Mouse (Mus musculus) MEL-GATA-1-ER (cell line): ENCODE data around the gene Cbfa2t3.
A peak's percentile ranks its signal among the peaks of the same experiment; 100 is the strongest.

Experiments
- DNase-seq: peaks from one replicate; pipeline ENCODE4 v3.0.0-alpha.2; 2012; ENCODE audit warnings: low read depth; ENCODE audit errors: extremely low read depth

Cbfa2t3 gene

DNA sequence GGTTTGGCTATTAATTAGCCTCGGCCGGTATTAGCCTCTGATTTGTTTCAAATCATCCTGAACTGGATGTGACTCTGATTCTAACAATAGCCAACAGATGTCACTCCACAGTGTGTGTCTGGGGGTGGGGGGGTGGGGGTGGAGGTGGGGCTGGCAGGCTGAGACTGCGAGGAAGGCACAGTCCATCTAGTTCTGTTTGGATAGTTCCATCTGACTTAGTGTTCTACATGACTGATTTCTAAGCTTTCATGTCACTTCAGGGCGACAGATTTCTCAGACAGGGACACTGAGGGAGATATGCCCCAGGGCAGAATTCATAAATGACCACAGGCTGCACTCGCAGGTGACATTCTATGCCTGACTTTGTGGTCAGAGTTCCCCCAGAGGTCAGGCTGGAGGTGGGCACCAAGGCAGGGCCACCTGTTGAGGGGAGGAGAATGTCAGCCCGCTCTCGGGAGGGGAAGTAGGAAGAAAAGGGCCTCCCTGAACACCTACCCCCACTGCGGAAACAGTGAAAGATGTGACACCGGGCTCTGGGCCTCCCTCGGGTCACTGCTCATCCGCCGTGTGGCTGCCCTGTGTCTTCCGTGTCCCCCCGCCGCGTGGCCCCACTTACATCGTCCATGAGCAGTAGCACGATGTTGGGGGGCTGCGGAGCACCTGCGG, 88.2 kb downstream of the Cbfa2t3 start:
- DNase-seq = no peak

- DNase-seq = no peak
Observed at GRCm38 (mm10) chr8:122610209-122610608, 88.7 kb downstream of the Cbfa2t3 start.

GRCm38 (mm10) chr8:122606810-122607209, 92.1 kb downstream of the Cbfa2t3 start:
- no peak for DNase-seq

DNA sequence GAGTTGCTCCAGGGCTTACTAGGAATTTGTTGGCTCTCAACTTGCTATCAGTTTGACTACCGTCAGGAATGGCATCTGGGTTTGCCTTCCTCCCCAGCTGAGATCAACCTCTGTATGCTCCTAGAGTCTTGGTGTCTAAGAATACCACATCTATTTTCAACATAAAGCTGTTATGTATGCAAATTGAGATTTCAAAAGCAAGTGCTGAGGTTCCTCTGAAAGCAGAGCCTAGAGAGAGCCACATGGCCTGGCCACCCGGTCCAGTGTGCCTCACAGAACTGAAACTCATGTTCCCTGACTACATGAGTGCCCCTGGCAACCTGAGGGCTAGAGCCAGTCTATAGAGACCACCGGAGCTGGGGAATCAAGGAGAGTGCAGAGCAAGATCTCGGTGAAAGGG, 93.5 kb downstream of the Cbfa2t3 start:
- no peak for DNase-seq

DNA sequence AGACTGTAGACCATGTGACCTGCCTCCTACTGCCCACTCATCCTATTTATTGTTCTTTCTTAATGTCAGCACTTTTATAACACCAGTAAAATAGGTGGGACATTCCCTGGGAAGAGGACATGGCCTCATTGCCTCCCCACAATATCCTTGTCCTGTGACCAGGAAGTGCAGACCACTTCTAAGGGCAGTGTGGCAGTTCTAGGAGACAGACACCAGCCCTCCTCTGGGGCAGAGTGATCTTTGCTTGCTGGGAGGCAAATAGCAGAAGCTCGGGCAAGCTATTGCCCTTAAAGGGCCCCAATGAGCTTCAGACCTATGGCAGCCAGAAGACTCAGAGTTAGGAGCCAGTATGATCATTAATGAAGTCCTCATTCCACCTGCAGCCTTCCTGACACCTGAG, 94.3 kb downstream of the Cbfa2t3 start:
- DNase-seq = no peak

- no peak for DNase-seq
Observed at GRCm38 (mm10) chr8:122600666-122601065, 98.2 kb downstream of the Cbfa2t3 start.

GRCm38 (mm10) chr8:122596031-122596430, 102.9 kb downstream of the Cbfa2t3 start:
- DNase-seq = no peak

GRCm38 (mm10) chr8:122593783-122594507, 105.0 kb downstream of the Cbfa2t3 start:
- DNase-seq = no peak

DNA sequence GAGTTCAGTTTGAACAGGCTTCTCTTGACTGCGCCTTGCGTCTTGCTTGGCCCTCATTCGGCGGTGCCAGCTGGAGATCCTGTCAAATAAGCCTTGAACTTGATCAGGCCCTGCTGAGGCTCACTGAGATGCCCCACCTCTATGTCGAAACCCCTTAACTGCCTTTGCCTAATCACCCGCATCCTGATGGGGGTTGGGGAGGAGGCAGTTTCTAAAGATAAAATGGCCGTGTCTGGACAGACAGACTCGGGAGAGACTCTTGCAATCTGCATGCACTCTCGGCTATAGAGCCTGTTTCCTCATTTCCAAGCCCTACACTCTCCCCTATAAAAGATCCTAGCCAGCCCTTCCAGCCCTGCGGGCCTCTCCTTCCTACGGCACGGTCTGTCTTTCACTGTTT, 105.7 kb downstream of the Cbfa2t3 start:
- DNase-seq = no peak

DNA sequence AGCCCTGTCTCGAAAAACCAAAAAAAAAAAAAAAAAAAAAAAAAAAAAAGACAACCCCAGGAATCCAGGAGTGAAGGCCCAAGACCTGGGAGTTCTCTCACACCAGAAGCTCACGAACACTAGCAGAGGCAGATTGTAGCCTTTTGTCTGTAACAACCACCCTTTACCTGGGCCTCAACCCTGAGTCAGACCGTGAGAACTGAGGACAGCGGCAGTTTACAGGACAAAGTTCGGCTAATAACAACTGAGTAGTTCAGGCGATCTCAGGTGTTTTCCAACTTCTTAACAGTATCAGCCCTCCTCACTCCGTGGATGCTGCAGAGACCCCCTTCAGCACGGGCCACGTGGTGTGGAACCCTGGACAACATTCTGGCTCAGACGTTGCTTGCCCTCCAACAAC, 112.2 kb downstream of the Cbfa2t3 start:
- DNase-seq = no peak

DNA sequence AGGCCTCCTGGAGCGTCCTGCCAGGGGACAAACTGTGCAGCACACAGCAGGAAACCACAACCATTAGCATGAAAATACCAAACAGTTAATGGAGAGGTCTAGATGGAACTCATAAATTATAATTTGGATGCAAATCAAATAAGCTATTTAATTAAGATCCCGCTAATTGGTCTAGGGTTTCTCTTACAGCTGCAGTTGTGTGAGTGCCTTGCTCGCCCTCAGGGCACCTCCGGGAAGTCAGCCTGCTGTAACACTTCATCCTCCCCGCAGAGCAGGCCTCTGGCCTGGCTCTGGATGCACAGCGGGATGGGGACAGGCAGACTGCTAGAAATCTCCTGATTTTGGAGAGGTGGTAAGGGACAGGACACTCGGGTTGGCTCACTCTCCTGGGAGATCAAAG, 112.7 kb downstream of the Cbfa2t3 start:
- no peak for DNase-seq

GRCm38 (mm10) chr8:122585411-122585891, 113.5 kb downstream of the Cbfa2t3 start:
- no peak for DNase-seq

DNA sequence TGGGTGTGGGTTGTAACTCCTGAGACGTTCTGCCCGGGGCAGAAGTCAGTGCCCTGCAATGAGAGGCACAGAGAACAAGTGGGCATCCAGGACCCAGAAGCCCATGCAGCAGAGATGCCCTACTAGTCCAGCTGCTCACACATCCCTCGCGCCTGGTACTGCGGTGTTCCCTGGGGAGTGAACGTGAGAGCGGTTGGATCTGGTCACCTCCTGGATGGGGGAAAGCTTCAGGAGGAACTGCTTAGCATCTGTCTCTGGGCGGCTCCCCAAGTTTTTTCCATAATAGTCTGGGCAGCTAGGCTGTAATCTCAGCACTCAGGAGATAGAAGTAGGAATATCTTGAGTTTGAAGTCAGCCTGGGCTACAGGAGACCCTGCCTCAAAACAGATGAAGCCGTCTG, 113.9 kb downstream of the Cbfa2t3 start:
- no peak for DNase-seq

- DNase-seq = no peak
Observed at GRCm38 (mm10) chr8:122580926-122581325, 118.0 kb downstream of the Cbfa2t3 start.

DNA sequence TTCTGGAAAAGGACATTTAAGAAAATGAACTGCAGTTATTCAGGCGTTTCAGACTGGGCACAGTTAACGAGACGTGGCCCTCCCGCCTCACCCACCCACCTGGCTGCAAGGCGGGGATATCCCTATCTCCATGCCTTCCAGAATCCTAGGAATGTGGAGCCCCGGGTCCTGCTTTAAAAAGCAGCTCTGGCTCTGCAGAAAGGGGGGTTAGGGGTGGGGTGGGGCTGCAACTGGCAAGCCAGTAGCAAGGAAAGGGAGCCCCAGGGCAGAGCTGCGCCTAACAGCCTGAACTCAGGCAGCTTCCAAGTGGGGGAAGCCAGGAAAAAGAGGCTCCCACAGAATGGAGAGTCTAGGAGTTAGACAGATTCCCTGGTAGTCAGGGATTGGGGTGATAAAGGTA, 119.7 kb downstream of the Cbfa2t3 start:
- no peak for DNase-seq

GRCm38 (mm10) chr8:122577116-122577515, 121.8 kb downstream of the Cbfa2t3 start:
- no peak for DNase-seq

DNA sequence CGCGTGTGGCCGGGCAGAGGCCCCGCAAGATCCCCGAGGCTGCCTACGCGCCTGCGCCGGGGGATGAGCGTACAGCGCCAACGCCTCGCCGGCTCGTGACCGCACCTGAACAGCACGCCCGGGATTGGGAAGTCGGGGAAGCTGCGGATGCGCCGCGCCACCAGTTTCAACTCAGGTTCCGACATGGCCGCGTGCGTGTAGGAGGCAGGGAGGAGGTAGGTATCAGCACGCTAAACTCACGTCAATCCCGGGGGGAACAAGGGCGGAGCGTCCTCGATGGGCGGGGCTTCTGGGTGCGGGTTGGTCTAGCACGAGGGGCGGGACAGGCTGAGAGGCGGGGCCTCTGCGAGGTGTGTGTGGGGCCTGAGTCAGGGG, 122.3 kb downstream of the Cbfa2t3 start, which contains the start of gene Aprt:
Gene Aprt, minus strand, starts transcription at position 262 of the 375 bp plus-strand sequence.
- peak; percentile 64 for DNase-seq

GRCm38 (mm10) chr8:122575735-122576647, 122.9 kb downstream of the Cbfa2t3 start:
- no peak for DNase-seq

DNA sequence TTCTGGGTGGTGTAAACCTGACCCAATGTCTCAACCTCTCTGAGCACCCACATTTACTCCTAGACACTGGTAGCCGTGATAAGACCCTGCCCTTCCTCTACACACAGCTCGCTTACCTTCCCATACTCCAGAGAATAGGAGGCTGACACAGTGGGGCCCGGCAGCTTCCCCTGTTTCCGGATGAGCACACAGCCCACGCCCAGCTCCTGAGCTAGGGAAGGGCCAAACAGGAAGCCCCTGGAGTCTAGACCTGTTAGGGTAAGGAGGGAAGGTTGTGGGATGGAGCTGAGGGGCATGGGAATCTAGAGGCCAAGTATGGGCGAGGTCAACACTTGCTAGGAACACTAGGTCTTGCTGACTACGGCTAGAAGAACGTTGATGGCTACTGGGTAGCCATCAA, 123.6 kb downstream of the Cbfa2t3 start:
- DNase-seq = no peak
